Mouse (Mus musculus): ENCODE measurements around the gene Plk5. TPM values are rescaled to one million over a fixed set of nuclear protein-coding genes. Genes with fewer than 3 reads are reported as not detected.
A peak's percentile ranks its signal among the peaks of the same experiment; 100 is the strongest.

Plk5 gene
- polyA plus RNA-seq, 1 experiment = 11.1 TPM

- no peak for TF ChIP-seq POLR2A (IDR thresholded peaks at IDR 0.05; ENCODE audit: insufficient read depth, low read length)
- no peak for TF ChIP-seq EP300 (IDR thresholded peaks at IDR 0.05; ENCODE audit: insufficient read depth, low read depth, low read length)
- TF ChIP-seq CTCF (IDR thresholded peaks at IDR 0.05; ENCODE audit: low read depth, low read length) = no peak
- H3K36me3 ChIP-seq (ENCODE audit: control insufficient read depth, insufficient read depth, low read length, poor library complexity, severe bottlenecking) = no peaks in the 10 kb centered on the region
- H3K27me3 ChIP-seq (ENCODE audit: control insufficient read depth, insufficient read depth, low read length, poor library complexity, severe bottlenecking) = no peaks in the 10 kb centered on the region
- H3K9ac ChIP-seq (ENCODE audit: low read depth, poor library complexity, severe bottlenecking) = no peak overlapping the region
- no peaks in the 10 kb centered on the region for H3K9me3 ChIP-seq (replicated peaks; ENCODE audit: control insufficient read depth, insufficient read depth, low read length, poor library complexity, severe bottlenecking)
- H3K4me3 ChIP-seq (ENCODE audit: low read depth, low read length) = peak overlapping the region; percentile 82
- H3K27ac ChIP-seq (ENCODE audit: insufficient read depth, low read length) = no peak overlapping the region
- peaks cover 8% of the 10 kb centered on the region for H3K4me1 ChIP-seq (ENCODE audit: control insufficient read depth, insufficient read depth, low read length)
These were observed 29.1 kb downstream of the Plk5 start for GRCm38 (mm10) chr10:80385310-80385709.

- Histone ChIP-seq H3K4me1 (ENCODE audit: control insufficient read depth, insufficient read depth, low read length) (peaks cover 8% of the 10 kb centered on the region), H3K9ac (ENCODE audit: low read depth, poor library complexity, severe bottlenecking) (peak overlapping the region; percentile 91), H3K27ac (ENCODE audit: insufficient read depth, low read length) (no peak overlapping the region), H3K4me3 (ENCODE audit: low read depth, low read length) (peak overlapping the region; percentile 82), H3K36me3 (ENCODE audit: control insufficient read depth, insufficient read depth, low read length, poor library complexity, severe bottlenecking) (no peaks in the 10 kb centered on the region), H3K27me3 (ENCODE audit: control insufficient read depth, insufficient read depth, low read length, poor library complexity, severe bottlenecking) (no peaks in the 10 kb centered on the region), H3K9me3 (replicated peaks; ENCODE audit: control insufficient read depth, insufficient read depth, low read length, poor library complexity, severe bottlenecking) (no peaks in the 10 kb centered on the region)
- no peak for TF ChIP-seq POLR2A (IDR thresholded peaks at IDR 0.05; ENCODE audit: insufficient read depth, low read length)
These were observed 29.8 kb downstream of the Plk5 start for GRCm38 (mm10) chr10:80385811-80386734.

- Histone ChIP-seq H3K27ac (ENCODE audit: insufficient read depth, low read length) (no peak overlapping the region), H3K4me3 (ENCODE audit: low read depth, low read length) (peak overlapping the region; percentile 82), H3K4me1 (ENCODE audit: control insufficient read depth, insufficient read depth, low read length) (peaks cover 8% of the 10 kb centered on the region), H3K9me3 (replicated peaks; ENCODE audit: control insufficient read depth, insufficient read depth, low read length, poor library complexity, severe bottlenecking) (no peaks in the 10 kb centered on the region), H3K36me3 (ENCODE audit: control insufficient read depth, insufficient read depth, low read length, poor library complexity, severe bottlenecking) (no peaks in the 10 kb centered on the region; the same call in none of the 2 replicates), H3K9ac (ENCODE audit: low read depth, poor library complexity, severe bottlenecking) (peak overlapping the region; percentile 91), H3K27me3 (ENCODE audit: control insufficient read depth, insufficient read depth, low read length, poor library complexity, severe bottlenecking) (no peaks in the 10 kb centered on the region)
- TF ChIP-seq EP300 (IDR thresholded peaks at IDR 0.05; ENCODE audit: insufficient read depth, low read depth, low read length) = no peak
- no peak for TF ChIP-seq CTCF (IDR thresholded peaks at IDR 0.05; ENCODE audit: low read depth, low read length)
- TF ChIP-seq POLR2A (IDR thresholded peaks at IDR 0.05; ENCODE audit: insufficient read depth, low read length) = no peak
These were observed 30.6 kb downstream of the Plk5 start for GRCm38 (mm10) chr10:80386735-80387471.

GRCm38 (mm10) chr10:80387522-80387959, 31.3 kb downstream of the Plk5 start, which contains the start of gene Mex3d:
Gene Mex3d, minus strand, starts transcription at chr10:80387659.
- peaks cover 8% of the 10 kb centered on the region for H3K4me1 ChIP-seq (ENCODE audit: control insufficient read depth, insufficient read depth, low read length)
- peaks cover 4% of the 10 kb centered on the region for H3K36me3 ChIP-seq (ENCODE audit: control insufficient read depth, insufficient read depth, low read length, poor library complexity, severe bottlenecking)
- TF ChIP-seq POLR2A (IDR thresholded peaks at IDR 0.05; ENCODE audit: insufficient read depth, low read length) = peak; percentile 86
- TF ChIP-seq EP300 (IDR thresholded peaks at IDR 0.05; ENCODE audit: insufficient read depth, low read depth, low read length) = no peak
- TF ChIP-seq CTCF (IDR thresholded peaks at IDR 0.05; ENCODE audit: low read depth, low read length) = no peak

GRCm38 (mm10) chr10:80388731-80389130, 32.5 kb downstream of the Plk5 start:
- Histone ChIP-seq H3K9ac (ENCODE audit: low read depth, poor library complexity, severe bottlenecking) (no peak overlapping the region; the same call in 1 of the 2 replicates), H3K27ac (ENCODE audit: insufficient read depth, low read length) (no peak overlapping the region), H3K36me3 (ENCODE audit: control insufficient read depth, insufficient read depth, low read length, poor library complexity, severe bottlenecking) (peaks cover 15% of the 10 kb centered on the region), H3K27me3 (ENCODE audit: control insufficient read depth, insufficient read depth, low read length, poor library complexity, severe bottlenecking) (no peaks in the 10 kb centered on the region), H3K4me3 (ENCODE audit: low read depth, low read length) (no peak overlapping the region), H3K4me1 (ENCODE audit: control insufficient read depth, insufficient read depth, low read length) (peaks cover 6% of the 10 kb centered on the region), H3K9me3 (replicated peaks; ENCODE audit: control insufficient read depth, insufficient read depth, low read length, poor library complexity, severe bottlenecking) (no peaks in the 10 kb centered on the region)
- TF ChIP-seq EP300 (IDR thresholded peaks at IDR 0.05; ENCODE audit: insufficient read depth, low read depth, low read length) (no peak), CTCF (IDR thresholded peaks at IDR 0.05; ENCODE audit: low read depth, low read length) (no peak), POLR2A (IDR thresholded peaks at IDR 0.05; ENCODE audit: insufficient read depth, low read length) (no peak)

More at GRCm38 (mm10) chr10:80387522-80387959, 31.3 kb downstream of the Plk5 start, which contains the start of gene Mex3d:
- Histone ChIP-seq H3K9ac (ENCODE audit: low read depth, poor library complexity, severe bottlenecking) (peak within 1 kb of the TSS; percentile 91), H3K27ac (ENCODE audit: insufficient read depth, low read length) (peak within 1 kb of the TSS; percentile 17; the same call in 1 of the 2 replicates), H3K9me3 (replicated peaks; ENCODE audit: control insufficient read depth, insufficient read depth, low read length, poor library complexity, severe bottlenecking) (no peaks in the 10 kb centered on the region), H3K4me3 (ENCODE audit: low read depth, low read length) (peak within 1 kb of the TSS; percentile 85), H3K27me3 (ENCODE audit: control insufficient read depth, insufficient read depth, low read length, poor library complexity, severe bottlenecking) (no peaks in the 10 kb centered on the region)

Measured in ES-Bruce4 (cell line).